Mouse (Mus musculus): ENCODE data around the gene Mill2.
"Not testable (repeated sequence)": the region's sequence is repeated elsewhere in the genome, so short reads cannot be mapped to it uniquely, and the experiment has no call there.

Mill2 gene

DNA sequence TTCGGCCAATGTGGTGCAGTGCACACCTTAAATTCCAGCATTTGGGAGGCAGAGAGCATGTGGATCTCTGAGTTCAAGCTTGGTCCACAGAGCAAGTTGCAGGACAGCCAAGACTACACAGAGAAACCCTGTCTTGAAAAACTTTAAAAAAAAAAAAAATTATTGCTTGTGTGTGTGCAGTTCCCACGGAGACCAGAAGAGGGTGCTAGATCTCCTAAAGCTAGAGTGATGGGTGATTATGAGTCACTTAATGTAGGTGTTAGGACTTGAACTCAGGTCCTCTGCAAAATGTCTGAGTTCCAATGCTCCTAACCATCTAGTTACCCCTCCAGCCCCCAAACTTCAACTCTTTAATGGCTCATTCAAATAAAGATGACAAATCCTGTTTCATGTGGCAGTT lies 28.7 kb downstream of the Mill2 start:
- no peaks in the 10 kb centered on the region for H3K27me3 ChIP-seq (ENCODE audit: insufficient read depth, low read length)
- peaks cover 17% of the 10 kb centered on the region for H3K9me3 ChIP-seq (ENCODE audit: low read length)
- peaks cover 8% of the 10 kb centered on the region for H3K4me1 ChIP-seq (replicated peaks; ENCODE audit: low read depth, low read length)
- TF ChIP-seq NANOG (IDR thresholded peaks at IDR 0.05; ENCODE audit: borderline replicate concordance, low read length) (no peak), POU5F1 (IDR thresholded peaks at IDR 0.05; ENCODE audit: borderline replicate concordance, low read length) (no peak), CTCF (conservative IDR thresholded peaks at IDR 0.05; ENCODE audit: low read length) (peak; percentile 59)
- no peaks in the 10 kb centered on the region for H3K36me3 ChIP-seq (ENCODE audit: insufficient read depth, low read length)
- H3K4me3 ChIP-seq (replicated peaks; ENCODE audit: low read length) = no peak overlapping the region

DNA sequence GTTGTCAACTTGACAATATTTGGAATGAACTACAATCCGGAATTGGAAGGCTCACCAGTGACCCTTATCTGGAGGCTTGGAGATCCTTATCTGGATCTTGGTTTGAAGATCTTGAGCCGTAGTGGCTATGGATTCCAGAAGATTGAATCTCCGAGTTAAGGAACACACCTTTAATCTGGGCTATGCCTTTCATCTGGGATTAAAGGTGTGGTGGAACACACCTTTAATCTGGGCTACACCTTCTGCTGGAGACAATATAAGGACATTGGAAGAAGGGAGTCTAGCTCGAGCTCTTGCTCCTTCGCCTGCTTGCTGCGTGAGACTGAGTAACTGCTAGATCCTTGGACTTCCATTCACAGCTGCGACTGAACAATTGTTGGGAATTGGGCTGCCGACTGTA lies 31.3 kb downstream of the Mill2 start, which contains the start of gene Pglyrp1:
Gene Pglyrp1, plus strand, starts transcription at position 301 of the 400 bp plus-strand sequence.
- not testable (repeated sequence) for H3K9me3 ChIP-seq (ENCODE audit: low read length); H3K4me3 ChIP-seq (replicated peaks; ENCODE audit: low read length); H3K27me3 ChIP-seq (ENCODE audit: insufficient read depth, low read length); H3K4me1 ChIP-seq (replicated peaks; ENCODE audit: low read depth, low read length); H3K36me3 ChIP-seq (ENCODE audit: insufficient read depth, low read length)

DNA sequence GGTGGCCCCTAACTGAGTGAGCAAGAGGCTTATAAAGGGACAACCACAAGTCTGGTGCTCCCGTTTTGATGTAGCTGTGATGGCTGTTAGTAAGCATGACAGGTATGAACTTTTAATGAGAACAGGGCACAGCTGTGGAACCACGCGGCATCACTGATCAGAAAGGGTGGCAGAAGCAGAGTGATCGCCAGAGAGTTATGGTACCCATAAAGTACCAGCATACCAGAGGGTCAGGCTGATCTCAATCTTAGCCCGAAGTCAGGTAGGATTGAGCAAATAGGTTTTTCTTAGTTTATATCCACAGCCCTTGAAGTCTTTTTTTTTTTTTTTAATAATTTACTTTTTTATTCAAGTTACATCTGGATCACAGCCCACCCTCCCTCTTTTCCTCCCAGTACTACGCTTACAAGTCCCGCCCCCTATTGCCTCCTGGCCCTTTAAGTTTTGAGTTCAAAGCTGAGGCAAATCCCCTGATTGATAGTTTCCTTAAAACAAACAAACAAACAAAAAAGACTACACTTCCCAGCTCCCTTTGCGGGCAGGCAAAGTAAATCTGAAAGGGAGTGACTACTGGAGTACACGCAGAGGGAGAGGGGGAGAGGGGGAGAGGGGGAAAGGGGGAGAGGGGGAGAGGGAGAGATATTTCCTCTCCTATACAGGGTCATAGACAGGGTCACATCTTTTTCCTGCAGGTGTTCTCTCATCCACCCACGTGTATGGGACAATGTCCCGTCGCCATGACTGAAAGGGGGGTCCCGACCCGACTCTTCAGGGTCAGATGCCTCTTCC lies 32.4 kb downstream of the Mill2 start:
- H3K4me1 ChIP-seq (replicated peaks; ENCODE audit: low read depth, low read length) = peaks cover 8% of the 10 kb centered on the region
- TF ChIP-seq POU5F1 (IDR thresholded peaks at IDR 0.05; ENCODE audit: borderline replicate concordance, low read length) (no peak), CTCF (conservative IDR thresholded peaks at IDR 0.05; ENCODE audit: low read length) (no peak), NANOG (IDR thresholded peaks at IDR 0.05; ENCODE audit: borderline replicate concordance, low read length) (no peak)
- no peak overlapping the region for H3K4me3 ChIP-seq (replicated peaks; ENCODE audit: low read length)
- H3K27me3 ChIP-seq (ENCODE audit: insufficient read depth, low read length) = no peaks in the 10 kb centered on the region
- no peaks in the 10 kb centered on the region for H3K9me3 ChIP-seq (ENCODE audit: low read length)
- no peaks in the 10 kb centered on the region for H3K36me3 ChIP-seq (ENCODE audit: insufficient read depth, low read length)

DNA sequence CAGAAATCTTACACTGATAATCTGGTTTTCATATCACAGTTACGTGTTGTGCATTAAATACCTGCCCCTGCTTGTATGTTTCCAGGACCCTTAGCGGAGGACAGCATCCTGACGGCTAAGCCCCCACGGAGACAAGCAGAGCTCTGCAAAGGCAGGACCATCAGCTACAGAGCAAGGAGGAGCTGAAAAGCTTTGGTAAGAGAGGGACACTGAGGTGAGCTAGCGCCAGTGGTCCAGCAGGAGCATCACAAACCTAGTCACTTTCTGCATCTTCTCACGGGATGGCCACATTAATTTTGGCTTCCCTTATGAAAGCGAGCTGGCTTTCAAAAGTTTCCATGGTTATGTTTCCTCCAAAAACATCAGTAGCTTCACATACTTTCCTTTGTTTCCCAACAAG lies 33.0 kb downstream of the Mill2 start:
- Histone ChIP-seq H3K36me3 (ENCODE audit: insufficient read depth, low read length) (no peaks in the 10 kb centered on the region), H3K4me1 (replicated peaks; ENCODE audit: low read depth, low read length) (peaks cover 8% of the 10 kb centered on the region), H3K9me3 (ENCODE audit: low read length) (no peaks in the 10 kb centered on the region), H3K4me3 (replicated peaks; ENCODE audit: low read length) (peak overlapping the region; percentile 46; the same call in 1 of the 2 replicates), H3K27me3 (ENCODE audit: insufficient read depth, low read length) (no peaks in the 10 kb centered on the region)
- no peak for TF ChIP-seq NANOG (IDR thresholded peaks at IDR 0.05; ENCODE audit: borderline replicate concordance, low read length)
- TF ChIP-seq CTCF (conservative IDR thresholded peaks at IDR 0.05; ENCODE audit: low read length) = no peak
- TF ChIP-seq POU5F1 (IDR thresholded peaks at IDR 0.05; ENCODE audit: borderline replicate concordance, low read length) = no peak

DNA sequence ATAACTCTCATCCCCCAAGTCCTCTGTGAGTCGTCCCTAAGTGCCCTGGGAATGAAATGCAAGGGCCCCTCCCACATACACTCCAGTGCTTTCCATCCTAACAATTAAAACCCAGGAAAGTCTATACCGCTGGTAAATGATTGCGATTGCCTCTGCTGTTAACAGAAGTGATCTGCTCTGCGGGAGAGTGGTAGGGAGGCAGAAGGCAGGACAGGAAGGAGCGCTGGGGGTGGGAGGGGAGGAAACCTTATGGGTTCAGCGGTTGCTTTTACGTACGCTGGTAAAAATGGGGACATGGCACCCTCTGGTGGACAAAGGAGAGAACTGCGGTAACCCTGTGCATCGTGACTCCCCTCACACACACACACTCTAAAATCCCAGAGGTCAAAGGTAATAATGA lies 33.5 kb downstream of the Mill2 start:
- no peaks in the 10 kb centered on the region for H3K27me3 ChIP-seq (ENCODE audit: insufficient read depth, low read length)
- H3K4me3 ChIP-seq (replicated peaks; ENCODE audit: low read length) = peak overlapping the region; percentile 46; the same call in 1 of the 2 replicates
- TF ChIP-seq POU5F1 (IDR thresholded peaks at IDR 0.05; ENCODE audit: borderline replicate concordance, low read length) (no peak), NANOG (IDR thresholded peaks at IDR 0.05; ENCODE audit: borderline replicate concordance, low read length) (peak; percentile 49; the same call in 1 of the 2 replicates), CTCF (conservative IDR thresholded peaks at IDR 0.05; ENCODE audit: low read length) (peak; percentile 73)
- no peaks in the 10 kb centered on the region for H3K9me3 ChIP-seq (ENCODE audit: low read length)
- no peaks in the 10 kb centered on the region for H3K36me3 ChIP-seq (ENCODE audit: insufficient read depth, low read length)
- peaks cover 8% of the 10 kb centered on the region for H3K4me1 ChIP-seq (replicated peaks; ENCODE audit: low read depth, low read length)

DNA sequence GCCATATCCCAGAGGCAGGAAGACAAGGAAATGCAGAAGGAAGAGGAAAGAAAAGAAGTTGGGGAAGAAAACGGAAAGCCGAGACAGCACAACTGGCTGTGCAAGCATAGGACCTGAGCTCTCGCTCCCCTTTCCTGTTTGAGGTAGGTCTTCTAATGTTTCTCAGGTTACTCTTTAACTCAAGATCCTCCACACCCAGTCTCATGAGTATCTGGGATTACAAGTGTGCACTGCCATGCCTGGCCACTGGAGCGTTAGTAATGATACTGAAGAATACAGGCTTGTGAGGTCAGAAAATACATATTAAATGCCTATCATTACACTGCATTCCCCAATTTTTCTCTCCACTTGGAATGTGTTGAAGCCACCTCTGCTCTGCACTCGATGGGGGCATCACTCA lies 35.6 kb downstream of the Mill2 start:
- no peak overlapping the region for H3K4me3 ChIP-seq (replicated peaks; ENCODE audit: low read length)
- H3K9me3 ChIP-seq (ENCODE audit: low read length) = no peaks in the 10 kb centered on the region
- no peaks in the 10 kb centered on the region for H3K36me3 ChIP-seq (ENCODE audit: insufficient read depth, low read length)
- H3K4me1 ChIP-seq (replicated peaks; ENCODE audit: low read depth, low read length) = peaks cover 8% of the 10 kb centered on the region
- TF ChIP-seq CTCF (conservative IDR thresholded peaks at IDR 0.05; ENCODE audit: low read length) (no peak), NANOG (IDR thresholded peaks at IDR 0.05; ENCODE audit: borderline replicate concordance, low read length) (no peak), POU5F1 (IDR thresholded peaks at IDR 0.05; ENCODE audit: borderline replicate concordance, low read length) (no peak)
- H3K27me3 ChIP-seq (ENCODE audit: insufficient read depth, low read length) = 0 out of 2 replicates have a peak, but pooled peaks cover 5% of the 10 kb centered on the region

DNA sequence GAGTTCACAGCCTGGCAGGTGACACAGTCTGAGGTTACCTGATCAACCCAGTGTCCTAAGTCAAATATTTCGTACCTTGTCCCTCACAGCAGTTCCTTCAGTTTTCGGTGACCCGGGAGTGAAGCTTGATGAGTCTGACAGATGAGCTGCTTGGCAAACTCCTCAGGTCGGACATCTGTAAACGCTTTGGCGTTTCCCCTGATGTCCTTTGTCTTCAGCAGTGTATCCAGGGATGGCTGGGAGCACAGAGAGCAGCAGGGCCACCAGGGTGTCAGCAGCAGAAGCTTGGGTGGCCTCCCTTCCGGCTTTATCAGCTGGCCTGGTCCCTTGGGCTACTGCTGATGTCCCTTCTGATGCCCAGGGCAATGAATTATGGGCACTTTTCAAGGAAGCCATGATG lies 38.9 kb downstream of the Mill2 start:
- TF ChIP-seq CTCF (conservative IDR thresholded peaks at IDR 0.05; ENCODE audit: low read length) = no peak
- no peak for TF ChIP-seq NANOG (IDR thresholded peaks at IDR 0.05; ENCODE audit: borderline replicate concordance, low read length)
- no peak for TF ChIP-seq POU5F1 (IDR thresholded peaks at IDR 0.05; ENCODE audit: borderline replicate concordance, low read length)
- Histone ChIP-seq H3K4me1 (replicated peaks; ENCODE audit: low read depth, low read length) (peaks cover 16% of the 10 kb centered on the region), H3K4me3 (replicated peaks; ENCODE audit: low read length) (no peak overlapping the region), H3K27me3 (ENCODE audit: insufficient read depth, low read length) (peaks cover 5% of the 10 kb centered on the region; the same call in 1 of the 2 replicates), H3K36me3 (ENCODE audit: insufficient read depth, low read length) (no peaks in the 10 kb centered on the region), H3K9me3 (ENCODE audit: low read length) (no peaks in the 10 kb centered on the region)

DNA sequence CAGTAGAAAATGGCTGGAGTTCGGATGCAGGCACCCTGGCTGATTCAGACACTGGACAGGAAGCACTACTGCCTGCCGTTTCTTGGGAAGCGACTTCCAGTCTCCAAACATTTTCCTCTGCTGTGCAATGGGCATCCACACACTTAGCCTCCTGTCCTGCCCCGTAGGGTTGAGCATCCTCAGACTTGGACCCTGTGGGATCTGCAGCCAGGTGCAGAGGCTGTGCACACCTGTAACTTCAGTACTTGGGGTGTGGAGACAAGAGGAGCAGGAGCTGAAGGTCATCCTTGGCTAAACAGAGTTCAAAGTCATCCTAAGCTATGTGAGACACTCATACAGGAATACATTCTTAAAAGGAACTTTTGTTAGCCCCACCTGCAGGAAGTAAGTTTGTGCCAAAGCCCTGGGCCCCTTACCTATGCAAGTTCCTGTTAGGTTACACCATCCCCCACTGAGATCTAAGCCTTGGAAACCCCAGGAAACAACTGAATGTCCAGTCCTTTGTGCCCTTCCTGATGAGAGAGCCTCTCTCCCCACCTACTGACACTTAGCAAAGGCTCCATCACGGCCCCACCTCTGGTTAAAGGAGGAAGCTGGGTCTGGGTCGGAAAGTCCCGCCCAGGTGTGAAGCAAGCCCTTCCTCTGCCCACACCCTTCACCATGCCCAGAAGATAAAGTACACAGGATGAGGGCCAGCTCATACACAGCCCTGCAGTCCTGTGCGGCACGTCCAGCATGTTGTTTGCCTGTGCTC lies 44.4 kb downstream of the Mill2 start:
- peak overlapping the region; percentile 51 for H3K4me3 ChIP-seq (replicated peaks; ENCODE audit: low read length)
- H3K36me3 ChIP-seq (ENCODE audit: insufficient read depth, low read length) = peaks cover 15% of the 10 kb centered on the region
- H3K27me3 ChIP-seq (ENCODE audit: insufficient read depth, low read length) = peaks cover 5% of the 10 kb centered on the region; the same call in 1 of the 2 replicates
- no peak for TF ChIP-seq CTCF (conservative IDR thresholded peaks at IDR 0.05; ENCODE audit: low read length)
- TF ChIP-seq POU5F1 (IDR thresholded peaks at IDR 0.05; ENCODE audit: borderline replicate concordance, low read length) = no peak
- peaks cover 41% of the 10 kb centered on the region for H3K4me1 ChIP-seq (replicated peaks; ENCODE audit: low read depth, low read length)
- no peaks in the 10 kb centered on the region for H3K9me3 ChIP-seq (ENCODE audit: low read length)
